Mouse (Mus musculus) bone marrow macrophage, adult 2 months (primary cell): ENCODE measurements around the gene Nop2. TPM values are rescaled to one million over a fixed set of nuclear protein-coding genes. Genes with fewer than 3 reads are reported as not detected.

ENCODE experiments used
- H3K27ac ChIP-seq: 2 replicates; pipeline ENCODE4 v1.5.1; 2012; ENCODE audit warnings: low read depth, low read length; ENCODE audit not compliant: insufficient read depth
- H3K4me1 ChIP-seq: 2 replicates; pipeline ENCODE4 v1.6.1; 2012; ENCODE audit warnings: low read length; ENCODE audit not compliant: control insufficient read depth, insufficient read depth
- H3K4me3 ChIP-seq: 2 replicates; pipeline ENCODE4 v1.5.1; 2012; ENCODE audit warnings: mild to moderate bottlenecking, low read length, moderate library complexity; ENCODE audit not compliant: insufficient read depth
- CTCF ChIP-seq: IDR thresholded peaks from 2 replicates; pipeline ENCODE4 v1.5.1; 2012; ENCODE audit warnings: low read depth, mild to moderate bottlenecking, low read length, moderate library complexity
- POLR2A ChIP-seq: IDR thresholded peaks from 2 replicates; pipeline ENCODE4 v1.6.1; 2012; ENCODE audit warnings: mild to moderate bottlenecking, low read depth, low read length, borderline replicate concordance
- polyA plus RNA-seq: library from polyadenylated mRNA; stranded (reverse); fragments of >200 nt; gene quantifications from 2 replicates; pipeline ENCODE4 v1.2.4, GENCODE M21; 2012; ENCODE audit not compliant: missing spikeins, insufficient read depth, insufficient read length

The Nop2 gene
- polyA plus RNA-seq, 1 experiment, result 11.4 TPM

GRCm38 (mm10) chr6:125190816-125191215 is 59.1 kb downstream of the Nop2 start:
- Histone ChIP-seq H3K4me1 (peaks cover 5% of the 10 kb centered on the region), H3K27ac (peak overlapping the region; percentile 32), H3K4me3 (peak overlapping the region; percentile 71)
- no peak for TF ChIP-seq CTCF
- TF ChIP-seq POLR2A, result no peak

- TF ChIP-seq CTCF (no peak), POLR2A (0 out of 2 replicates have a peak, but pooled peaks have one; percentile 50)
Observed at GRCm38 (mm10) chr6:125191332-125192015, 59.8 kb downstream of the Nop2 start, which contains the start of the genes Ncapd2 and Mrpl51. Gene Ncapd2 (minus strand): TSS chr6:125191701. Gene Mrpl51 (plus strand): TSS chr6:125191801.

GRCm38 (mm10) chr6:125192016-125192714 is 60.5 kb downstream of the Nop2 start:
- Histone ChIP-seq H3K4me1 (peaks cover 9% of the 10 kb centered on the region), H3K4me3 (peak overlapping the region; percentile 94), H3K27ac (peak overlapping the region; percentile 96)
- TF ChIP-seq CTCF (no peak), POLR2A (no peak)

More at GRCm38 (mm10) chr6:125191332-125192015, 59.8 kb downstream of the Nop2 start, which contains the start of the genes Ncapd2 and Mrpl51:
- Histone ChIP-seq H3K4me3 (peak within 1 kb of the TSS; percentile 94), H3K27ac (peak within 1 kb of the TSS; percentile 96), H3K4me1 (peaks cover 5% of the 10 kb centered on the region)

DNA sequence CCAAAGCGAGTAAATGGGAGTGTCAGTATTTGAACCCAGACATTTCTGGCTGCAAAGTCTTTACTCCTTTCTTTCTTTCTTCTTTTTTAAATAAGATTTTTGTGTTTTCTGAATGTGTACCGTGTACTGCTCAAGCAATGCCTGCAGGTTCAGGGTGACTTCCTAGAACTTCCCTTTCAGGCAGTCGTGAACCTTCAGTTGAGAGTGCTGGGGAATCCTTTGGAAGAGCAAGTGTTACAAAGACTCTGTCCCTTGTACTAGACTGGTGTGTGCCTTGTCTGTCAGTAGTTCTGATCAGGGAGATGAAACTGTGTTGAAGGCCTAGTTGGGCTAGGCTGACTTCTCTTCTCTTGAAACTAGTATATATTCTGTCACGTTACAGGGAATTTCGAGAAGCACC is 61.1 kb downstream of the Nop2 start:
- no peak for TF ChIP-seq POLR2A
- H3K27ac ChIP-seq, result peak overlapping the region; percentile 96
- H3K4me1 ChIP-seq, result peaks cover 9% of the 10 kb centered on the region
- H3K4me3 ChIP-seq, result peak overlapping the region; percentile 94

- no peak for TF ChIP-seq CTCF
- TF ChIP-seq POLR2A, result no peak
- H3K27ac ChIP-seq, result peak overlapping the region; percentile 96
- H3K4me1 ChIP-seq, result peaks cover 9% of the 10 kb centered on the region
- peak overlapping the region; percentile 94 for H3K4me3 ChIP-seq
Observed at GRCm38 (mm10) chr6:125193390-125193789, 61.7 kb downstream of the Nop2 start.

Other genes starting within 250 kb of the Nop2 start
- 20.6 and 23.4 TPM in 2 replicates for gene Cd4, start 243.7 kb upstream of the Nop2 start, polyA plus RNA-seq
- 0.44 TPM in 1 of 2 replicates, not detected in the other for gene Lag3, start 220.2 kb upstream of the Nop2 start, polyA plus RNA-seq
- 820 and 821 TPM in 2 replicates for gene Ptms, start 211.8 kb upstream of the Nop2 start, polyA plus RNA-seq
- gene Mlf2, start 200.5 kb upstream of the Nop2 start, polyA plus RNA-seq, result 186 and 188 TPM in 2 replicates
- 49.3 and 58.7 TPM in 2 replicates for gene Cops7a, start 166.4 kb upstream of the Nop2 start, polyA plus RNA-seq
- gene Pianp, start 135.2 kb upstream of the Nop2 start, polyA plus RNA-seq, result 5.5 and 7.2 TPM in 2 replicates
- 82.7 and 83.1 TPM in 2 replicates for gene Zfp384, start 122.8 kb upstream of the Nop2 start, polyA plus RNA-seq
- gene Ing4, start 92.1 kb upstream of the Nop2 start, polyA plus RNA-seq, result 110 and 113 TPM in 2 replicates
- gene Acrbp, start 82.2 kb upstream of the Nop2 start, polyA plus RNA-seq, result 28.7 and 29.3 TPM in 2 replicates
- 33.2 and 43.3 TPM in 2 replicates for gene Lpar5, start 64.0 kb upstream of the Nop2 start, polyA plus RNA-seq
- 122 and 144 TPM in 2 replicates for gene Chd4, start 35.9 kb upstream of the Nop2 start, polyA plus RNA-seq
- gene Iffo1, start 13.3 kb downstream of the Nop2 start, polyA plus RNA-seq, result 51.8 and 57.0 TPM in 2 replicates
- gene Gapdh, start 34.6 kb downstream of the Nop2 start, polyA plus RNA-seq, result 229 and 264 TPM in 2 replicates
- gene Ncapd2, start 59.8 kb downstream of the Nop2 start, polyA plus RNA-seq, result 83.1 and 85.5 TPM in 2 replicates
- gene Mrpl51, start 59.9 kb downstream of the Nop2 start, polyA plus RNA-seq, result 68.6 and 82.0 TPM in 2 replicates
- 15.0 and 15.1 TPM in 2 replicates for gene Vamp1, start 83.6 kb downstream of the Nop2 start, polyA plus RNA-seq
- gene Tapbpl, start 100.0 kb downstream of the Nop2 start, polyA plus RNA-seq, result 14.5 and 16.2 TPM in 2 replicates
- gene Cd27, start 105.1 kb downstream of the Nop2 start, polyA plus RNA-seq, result not detected in 2 replicates
- not detected in 2 replicates for gene Tuba3a, start 154.1 kb downstream of the Nop2 start, polyA plus RNA-seq
- 55.6 and 60.0 TPM in 2 replicates for gene Ltbr, start 182.0 kb downstream of the Nop2 start, polyA plus RNA-seq
- gene Scnn1a, start 188.8 kb downstream of the Nop2 start, polyA plus RNA-seq, result 0.88 and 1.1 TPM in 2 replicates
- gene Tnfrsf1a, start 217.5 kb downstream of the Nop2 start, polyA plus RNA-seq, result 145 and 152 TPM in 2 replicates
- not detected in 2 replicates for gene Plekhg6, start 248.9 kb downstream of the Nop2 start, polyA plus RNA-seq